Mouse (Mus musculus): Measurements from ENCODE around the gene Wsb2.
"Not testable (repeated sequence)": the region's sequence is repeated elsewhere in the genome, so short reads cannot be mapped to it uniquely, and the experiment has no call there.

The Wsb2 gene

GRCm38 (mm10) chr5:117357129-117357477 is at the start of gene Wsb2:
TSS of gene Wsb2 (plus strand) at chr5:117357304.
- peak; percentile 48 for DNase-seq (ENCODE audit: low read depth, low spot score)

- DNase-seq (ENCODE audit: low read depth, low spot score) = peak; percentile 70
Observed at GRCm38 (mm10) chr5:117307699-117308098, 49.4 kb upstream of the Wsb2 start.

GRCm38 (mm10) chr5:117313420-117313819 is 43.7 kb upstream of the Wsb2 start:
- DNase-seq (ENCODE audit: low read depth, low spot score) = no peak

GRCm38 (mm10) chr5:117313909-117314308 is 43.2 kb upstream of the Wsb2 start:
- no peak for DNase-seq (ENCODE audit: low read depth, low spot score)

GRCm38 (mm10) chr5:117314587-117315428 is 42.3 kb upstream of the Wsb2 start:
- no peak for DNase-seq (ENCODE audit: low read depth, low spot score)

- DNase-seq (ENCODE audit: low read depth, low spot score) = peak; percentile 58
Observed at GRCm38 (mm10) chr5:117318741-117319629, 38.1 kb upstream of the Wsb2 start, which contains the start of gene Vsig10. TSS of gene Vsig10 (plus strand) at chr5:117319083.

- DNase-seq (ENCODE audit: low read depth, low spot score) = no peak
Observed at GRCm38 (mm10) chr5:117323751-117324150, 33.4 kb upstream of the Wsb2 start.

- DNase-seq (ENCODE audit: low read depth, low spot score) = no peak
Observed at GRCm38 (mm10) chr5:117326408-117326807, 30.7 kb upstream of the Wsb2 start.

- DNase-seq (ENCODE audit: low read depth, low spot score) = no peak
Observed at GRCm38 (mm10) chr5:117330457-117330856, 26.6 kb upstream of the Wsb2 start.

- DNase-seq (ENCODE audit: low read depth, low spot score) = no peak
Observed at GRCm38 (mm10) chr5:117337999-117338398, 19.1 kb upstream of the Wsb2 start.

- no peak for DNase-seq (ENCODE audit: low read depth, low spot score)
Observed at GRCm38 (mm10) chr5:117338503-117338902, 18.6 kb upstream of the Wsb2 start.

GRCm38 (mm10) chr5:117340081-117340480 is 17.0 kb upstream of the Wsb2 start:
- no peak for DNase-seq (ENCODE audit: low read depth, low spot score)

- no peak for DNase-seq (ENCODE audit: low read depth, low spot score)
Observed at GRCm38 (mm10) chr5:117341896-117342295, 15.2 kb upstream of the Wsb2 start.

GRCm38 (mm10) chr5:117344496-117344895 is 12.6 kb upstream of the Wsb2 start:
- not testable (repeated sequence) for DNase-seq (ENCODE audit: low read depth, low spot score)

- no peak for DNase-seq (ENCODE audit: low read depth, low spot score)
Observed at GRCm38 (mm10) chr5:117345432-117345976, 11.6 kb upstream of the Wsb2 start.

- DNase-seq (ENCODE audit: low read depth, low spot score) = no peak
Observed at GRCm38 (mm10) chr5:117346281-117346680, 10.8 kb upstream of the Wsb2 start.

GRCm38 (mm10) chr5:117347011-117347410 is 10.1 kb upstream of the Wsb2 start:
- no peak for DNase-seq (ENCODE audit: low read depth, low spot score)

- no peak for DNase-seq (ENCODE audit: low read depth, low spot score)
Observed at GRCm38 (mm10) chr5:117347838-117348237, 9.3 kb upstream of the Wsb2 start.

GRCm38 (mm10) chr5:117348279-117348678 is 8.8 kb upstream of the Wsb2 start:
- DNase-seq (ENCODE audit: low read depth, low spot score) = peak; percentile 78

GRCm38 (mm10) chr5:117354121-117354520 is 3.0 kb upstream of the Wsb2 start:
- no peak for DNase-seq (ENCODE audit: low read depth, low spot score)

- DNase-seq (ENCODE audit: low read depth, low spot score) = no peak
Observed at GRCm38 (mm10) chr5:117355648-117356303, 1.3 kb upstream of the Wsb2 start.

Measured in mesoderm, embryonic 11.5 days (tissue).